30 mouse cellular contexts compared by ENCODE assay signal in genomic region chr8:106194062-106194461, GRCm38 (mm10). TPM values are rescaled to one million over a fixed set of nuclear protein-coding genes. Genes with fewer than 3 reads are reported as not detected.
"Had no signal": no experiment of that assay in that cellular context is flagged by ENCODE, and none has a peak within 500 bp of the region (broad histone marks: within the 10 kb centered on the region; RNA-seq: fewer than 3 reads in every experiment).

No protein-coding gene starts in this region.

- H3K4me2 ChIP-seq: heart, embryonic 12.5 days; heart, embryonic 15.5 days; hindbrain, embryonic 13.5 days; hindbrain, embryonic 15.5 days; limb, embryonic 12.5 days; liver, embryonic 11.5 days; liver, embryonic 13.5 days; liver, embryonic 15.5 days had no signal

- H3K27ac ChIP-seq: heart, adult 2 months; heart, embryonic 10.5 days; heart, embryonic 15.5 days; hindbrain, embryonic 13.5 days; hindbrain, embryonic 15.5 days; hindbrain, postnatal 0 days; left cerebral cortex, adult 2 months; limb, embryonic 10.5 days; limb, embryonic 12.5 days; liver, embryonic 13.5 days; liver, embryonic 15.5 days had no signal

- DNase-seq: gastrocnemius, postnatal 14 days; gastrocnemius, postnatal 36 days; heart, adult 11 months; heart, adult 2 months; heart, postnatal 14 days; heart, postnatal 36 days; kidney, adult 11 months; kidney, adult 8-10 months; kidney, postnatal 10 days; kidney, postnatal 36 days; layer of hippocampus, adult 9-11 months; layer of hippocampus, postnatal 36 days; liver; liver, embryonic 13.5 days had no signal

- H3K4me3 ChIP-seq: heart, adult 2 months; heart, embryonic 10.5 days; heart, embryonic 12.5 days; heart, embryonic 15.5 days; hindbrain, embryonic 13.5 days; hindbrain, embryonic 15.5 days; left cerebral cortex, adult 2 months; limb, embryonic 10.5 days; limb, embryonic 12.5 days; liver, embryonic 13.5 days; liver, embryonic 15.5 days had no signal

- H3K9me3 ChIP-seq: heart, embryonic 10.5 days; heart, embryonic 12.5 days; heart, embryonic 15.5 days; hindbrain, embryonic 13.5 days; hindbrain, embryonic 15.5 days; limb, embryonic 10.5 days; limb, embryonic 12.5 days; liver, embryonic 13.5 days; liver, embryonic 15.5 days had no signal

- H3K9ac ChIP-seq: heart, embryonic 12.5 days; heart, embryonic 15.5 days; hindbrain, embryonic 13.5 days; hindbrain, embryonic 15.5 days; limb, embryonic 12.5 days; liver, embryonic 13.5 days; liver, embryonic 15.5 days had no signal

- H3K27me3 ChIP-seq: heart, embryonic 12.5 days; heart, embryonic 15.5 days; hindbrain, embryonic 13.5 days; hindbrain, embryonic 15.5 days; limb, embryonic 12.5 days had no signal

- ATAC-seq: hindbrain, postnatal 0 days; intestine, embryonic 16.5 days had no signal

- H3K4me1 ChIP-seq: heart, embryonic 15.5 days; hindbrain, embryonic 13.5 days; hindbrain, embryonic 15.5 days; limb, embryonic 10.5 days; limb, embryonic 12.5 days had no signal

RNA-seq across cellular contexts. Expression of gene Esrp2, which starts 57.3 kb away (rescaled TPM):
- total RNA-seq: gastrocnemius, adult 18-20 months; gastrocnemius, adult 8-10 months; gastrocnemius, postnatal 14 days; hematopoietic stem cell, adult 5-6 weeks; layer of hippocampus, postnatal 14 days; layer of hippocampus, postnatal 36 days had no signal
